Comparison of ENCODE assay signal across 26 mouse cellular contexts in genomic region chr10:125171625-125172024, GRCm38 (mm10).
DNase-seq lines count a peak whose midpoint lies in the region; ATAC-seq and TF ChIP-seq lines count a peak whose summit lies in the region.
"Had no signal": no experiment of that assay in that cellular context is flagged by ENCODE, and none has a peak within 500 bp of the region (broad histone marks: within the 10 kb centered on the region; RNA-seq: fewer than 3 reads in every experiment).

No protein-coding gene starts in this region.

- intact Hi-C loops in heart, postnatal 10 days (cut with DNase I): no loop called here

- 78% methylated on average over 10 of the region's 10 CpGs for WGBS in intestine, embryonic 15.5 days
- 62% methylated on average over 10 of the region's 10 CpGs for WGBS in intestine, postnatal 0 days
- 50% methylated on average over 10 of the region's 10 CpGs for WGBS in small intestine, adult 2 months
- 91% methylated on average over 10 of the region's 10 CpGs for WGBS in forebrain, embryonic 10.5 days

- no peak for DNase-seq in heart, postnatal 10 days
- DNase-seq in forebrain, embryonic 10.5 days (ENCODE audit: extremely low spot score, low spot score): no peak
- DNase-seq: adrenal gland, adult 8-10 months; adrenal gland, postnatal 14 days; adrenal gland, postnatal 36 days; B cell, adult 2 months; cerebellum, adult 11-12 months; cerebellum, adult 2 months; cerebellum, adult 9-10 months; cerebellum, postnatal 10 days; cerebellum, postnatal 36 days; embryo, embryonic 11 days; forebrain, postnatal 0 days had no signal

- H3K4me1 ChIP-seq in intestine, embryonic 15.5 days (replicated peaks): no peaks in the 10 kb centered on the region
- no peaks in the 10 kb centered on the region for H3K4me1 ChIP-seq in intestine, postnatal 0 days (replicated peaks; ENCODE audit: control insufficient read depth, insufficient read depth, low read length)
- H3K4me1 ChIP-seq in small intestine, adult 2 months (ENCODE audit: control insufficient read depth, insufficient read depth, insufficient read length, low read length): no peaks in the 10 kb centered on the region
- H3K4me1 ChIP-seq in forebrain, embryonic 10.5 days: peaks cover 23% of the 10 kb centered on the region
- H3K4me1 ChIP-seq: embryonic facial prominence, embryonic 13.5 days; embryonic facial prominence, embryonic 15.5 days; forebrain, embryonic 13.5 days; forebrain, embryonic 15.5 days had no signal

- no peak overlapping the region for H3K9ac ChIP-seq in intestine, embryonic 15.5 days
- H3K9ac ChIP-seq in intestine, postnatal 0 days (ENCODE audit: low read depth, low read length): no peak overlapping the region
- H3K9ac ChIP-seq: embryonic facial prominence, embryonic 13.5 days; embryonic facial prominence, embryonic 15.5 days; forebrain, embryonic 13.5 days; forebrain, embryonic 15.5 days; forebrain, postnatal 0 days had no signal

- no peak overlapping the region for H3K4me2 ChIP-seq in intestine, embryonic 15.5 days (replicated peaks)
- no peak overlapping the region for H3K4me2 ChIP-seq in intestine, postnatal 0 days (replicated peaks; ENCODE audit: low read depth)
- H3K4me2 ChIP-seq: embryonic facial prominence, embryonic 13.5 days; embryonic facial prominence, embryonic 15.5 days; forebrain, embryonic 13.5 days; forebrain, embryonic 15.5 days had no signal

- TF ChIP-seq POLR2A in small intestine, adult 2 months (IDR thresholded peaks at IDR 0.05; ENCODE audit: low read depth, low read length): no peak

- TF ChIP-seq CTCF in intestine, postnatal 0 days (IDR thresholded peaks at IDR 0.05; ENCODE audit: low read depth): no peak
- TF ChIP-seq CTCF in small intestine, adult 2 months (IDR thresholded peaks at IDR 0.05; ENCODE audit: extremely low read depth, insufficient read length, insufficient replicate concordance, low read depth, low read length): no peak

- H3K36me3 ChIP-seq in intestine, embryonic 15.5 days: no peaks in the 10 kb centered on the region
- no peaks in the 10 kb centered on the region for H3K36me3 ChIP-seq in intestine, postnatal 0 days (ENCODE audit: control insufficient read depth, insufficient read depth)
- H3K36me3 ChIP-seq in small intestine, adult 2 months (ENCODE audit: control insufficient read depth, insufficient read depth, low read length): no peaks in the 10 kb centered on the region
- no peaks in the 10 kb centered on the region for H3K36me3 ChIP-seq in forebrain, embryonic 10.5 days (replicated peaks)
- H3K36me3 ChIP-seq: embryonic facial prominence, embryonic 13.5 days; embryonic facial prominence, embryonic 15.5 days; forebrain, embryonic 15.5 days; G1E had no signal

- no peak overlapping the region for H3K27ac ChIP-seq in intestine, embryonic 15.5 days
- no peak overlapping the region for H3K27ac ChIP-seq in intestine, postnatal 0 days (ENCODE audit: low read depth, low read length)
- H3K27ac ChIP-seq in small intestine, adult 2 months (ENCODE audit: insufficient read depth, low read depth, low read length): peak overlapping the region; percentile 34; the same call in 1 of the 2 replicates
- H3K27ac ChIP-seq in forebrain, embryonic 10.5 days: no peak overlapping the region
- H3K27ac ChIP-seq: embryonic facial prominence, embryonic 13.5 days; embryonic facial prominence, embryonic 15.5 days; forebrain, embryonic 13.5 days; forebrain, embryonic 15.5 days had no signal

- H3K4me3 ChIP-seq in intestine, embryonic 15.5 days (replicated peaks): no peak overlapping the region
- H3K4me3 ChIP-seq in intestine, postnatal 0 days (ENCODE audit: low read depth, low read length): no peak overlapping the region
- no peak overlapping the region for H3K4me3 ChIP-seq in small intestine, adult 2 months (ENCODE audit: low read depth, low read length)
- H3K4me3 ChIP-seq in forebrain, embryonic 10.5 days: no peak overlapping the region
- H3K4me3 ChIP-seq: embryonic facial prominence, embryonic 13.5 days; embryonic facial prominence, embryonic 15.5 days; erythroblast, embryonic 14.5 days; forebrain, embryonic 13.5 days; forebrain, embryonic 15.5 days had no signal

- H3K27me3 ChIP-seq in intestine, embryonic 15.5 days (replicated peaks): no peaks in the 10 kb centered on the region
- H3K27me3 ChIP-seq in intestine, postnatal 0 days (replicated peaks; ENCODE audit: control insufficient read depth, insufficient read depth, low read length): no peaks in the 10 kb centered on the region
- no peaks in the 10 kb centered on the region for H3K27me3 ChIP-seq in small intestine, adult 2 months (ENCODE audit: control insufficient read depth, insufficient read depth, low read length)
- H3K27me3 ChIP-seq in forebrain, embryonic 10.5 days (ENCODE audit: poor library complexity, severe bottlenecking): no peaks in the 10 kb centered on the region
- H3K27me3 ChIP-seq: CH12.LX; embryonic facial prominence, embryonic 13.5 days; embryonic facial prominence, embryonic 15.5 days; forebrain, embryonic 13.5 days; forebrain, embryonic 15.5 days; Patski had no signal

- H3K9me3 ChIP-seq in intestine, embryonic 15.5 days: no peaks in the 10 kb centered on the region
- H3K9me3 ChIP-seq in intestine, postnatal 0 days (ENCODE audit: control insufficient read depth): no peaks in the 10 kb centered on the region
- no peaks in the 10 kb centered on the region for H3K9me3 ChIP-seq in forebrain, embryonic 10.5 days
- H3K9me3 ChIP-seq: embryonic facial prominence, embryonic 13.5 days; embryonic facial prominence, embryonic 15.5 days; forebrain, embryonic 13.5 days; forebrain, embryonic 15.5 days had no signal

- ATAC-seq in intestine, embryonic 15.5 days: peak; percentile 82
- peak; percentile 94 for ATAC-seq in intestine, postnatal 0 days
- ATAC-seq: activated CD4-positive, CD25-positive, alpha-beta regulatory T cell, adult 4 months; CD4-positive, CD25-positive, alpha-beta regulatory T cell, adult 4 months; forebrain, embryonic 13.5 days; forebrain, embryonic 15.5 days; forebrain, postnatal 0 days had no signal
